Mouse (Mus musculus): ENCODE results near the gene Unc5b. TPM values are rescaled to one million over a fixed set of nuclear protein-coding genes. Genes with fewer than 3 reads are reported as not detected.

Gene Unc5b
- polyA plus RNA-seq, 1 experiment from 2014 or later: 2.3 TPM

DNA sequence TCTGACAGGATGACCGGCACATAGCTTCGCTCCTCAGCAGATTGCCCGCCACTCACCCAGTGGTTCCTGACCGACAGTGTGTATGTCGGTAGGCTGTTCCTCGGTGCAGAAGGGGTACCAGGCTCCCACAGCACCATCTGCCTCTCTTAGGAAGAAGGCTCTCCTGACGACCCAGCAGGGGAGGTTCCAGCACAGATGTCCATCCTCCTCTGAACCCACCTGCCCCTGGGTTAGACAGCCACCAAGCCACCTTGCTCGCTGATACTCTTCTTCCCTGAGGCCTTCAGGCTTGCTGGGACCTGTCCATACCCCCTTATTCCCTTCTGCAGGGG is 25.2 kb downstream of the Unc5b start:
- Histone ChIP-seq H3K4me3 (ENCODE audit: low read depth, low read length) (no peak overlapping the region), H3K9ac (ENCODE audit: low read depth, low read length) (no peak overlapping the region), H3K27ac (ENCODE audit: low read depth, low read length) (no peak overlapping the region), H3K4me2 (replicated peaks; ENCODE audit: low read depth, low read length) (no peak overlapping the region), H3K9me3 (ENCODE audit: control insufficient read depth, low read length) (no peaks in the 10 kb centered on the region), H3K27me3 (ENCODE audit: control insufficient read depth, insufficient read depth, low read length) (no peaks in the 10 kb centered on the region), H3K4me1 (replicated peaks; ENCODE audit: control insufficient read depth, insufficient read depth, low read length) (peaks cover 4% of the 10 kb centered on the region; the same call in 1 of the 2 replicates), H3K36me3 (ENCODE audit: control insufficient read depth, insufficient read depth, low read length) (no peaks in the 10 kb centered on the region)
- DNase-seq (ENCODE audit: low spot score): no peak
- WGBS: 70% methylated on average over 8 of the region's 8 CpGs
- ATAC-seq (ENCODE audit: low FRiP score): no peak

- Histone ChIP-seq H3K4me2 (replicated peaks; ENCODE audit: low read depth, low read length) (no peak overlapping the region), H3K27me3 (ENCODE audit: control insufficient read depth, insufficient read depth, low read length) (no peaks in the 10 kb centered on the region), H3K4me3 (ENCODE audit: low read depth, low read length) (no peak overlapping the region), H3K9ac (ENCODE audit: low read depth, low read length) (no peak overlapping the region), H3K9me3 (ENCODE audit: control insufficient read depth, low read length) (no peaks in the 10 kb centered on the region), H3K27ac (ENCODE audit: low read depth, low read length) (no peak overlapping the region), H3K36me3 (ENCODE audit: control insufficient read depth, insufficient read depth, low read length) (no peaks in the 10 kb centered on the region), H3K4me1 (replicated peaks; ENCODE audit: control insufficient read depth, insufficient read depth, low read length) (peaks cover 5% of the 10 kb centered on the region; the same call in 1 of the 2 replicates)
- ATAC-seq (ENCODE audit: low FRiP score) (no peak), DNase-seq (ENCODE audit: low spot score) (no peak)
- WGBS: 80% methylated on average over 21 of the region's 21 CpGs
Measured at GRCm38 (mm10) chr10:60805436-60806206, 25.8 kb downstream of the Unc5b start.

DNA sequence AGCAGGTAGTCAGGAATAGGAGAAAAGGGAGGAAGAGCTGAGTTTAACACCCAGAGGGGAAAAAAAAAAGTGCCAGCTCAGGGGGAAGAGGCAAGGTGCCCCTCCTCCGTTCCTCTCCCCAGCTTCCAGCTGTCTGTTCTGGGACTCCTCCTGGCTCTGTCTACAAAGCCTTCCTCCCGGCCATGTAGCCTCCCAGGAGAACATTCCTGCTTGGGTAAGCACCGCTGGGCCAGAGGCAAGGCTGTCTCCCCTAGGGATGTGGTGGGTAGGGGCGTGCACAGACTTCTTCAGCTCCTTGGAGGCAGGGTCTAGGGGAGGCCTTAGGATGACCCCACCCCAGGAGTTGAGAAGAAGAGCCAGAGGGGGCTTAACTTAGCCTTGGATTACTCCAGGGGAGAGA is 26.5 kb downstream of the Unc5b start:
- H3K36me3 ChIP-seq (ENCODE audit: control insufficient read depth, insufficient read depth, low read length): no peaks in the 10 kb centered on the region
- H3K9ac ChIP-seq (ENCODE audit: low read depth, low read length): no peak overlapping the region
- H3K27ac ChIP-seq (ENCODE audit: low read depth, low read length): no peak overlapping the region
- H3K9me3 ChIP-seq (ENCODE audit: control insufficient read depth, low read length): no peaks in the 10 kb centered on the region
- ATAC-seq (ENCODE audit: low FRiP score) (no peak), DNase-seq (ENCODE audit: low spot score) (no peak)
- no peak overlapping the region for H3K4me3 ChIP-seq (ENCODE audit: low read depth, low read length)
- peaks cover 6% of the 10 kb centered on the region; the same call in 1 of the 2 replicates for H3K4me1 ChIP-seq (replicated peaks; ENCODE audit: control insufficient read depth, insufficient read depth, low read length)
- no peak overlapping the region for H3K4me2 ChIP-seq (replicated peaks; ENCODE audit: low read depth, low read length)
- 31% methylated on average over 4 of the region's 4 CpGs for WGBS
- H3K27me3 ChIP-seq (ENCODE audit: control insufficient read depth, insufficient read depth, low read length): no peaks in the 10 kb centered on the region; the same call in 1 of the 2 replicates

DNA sequence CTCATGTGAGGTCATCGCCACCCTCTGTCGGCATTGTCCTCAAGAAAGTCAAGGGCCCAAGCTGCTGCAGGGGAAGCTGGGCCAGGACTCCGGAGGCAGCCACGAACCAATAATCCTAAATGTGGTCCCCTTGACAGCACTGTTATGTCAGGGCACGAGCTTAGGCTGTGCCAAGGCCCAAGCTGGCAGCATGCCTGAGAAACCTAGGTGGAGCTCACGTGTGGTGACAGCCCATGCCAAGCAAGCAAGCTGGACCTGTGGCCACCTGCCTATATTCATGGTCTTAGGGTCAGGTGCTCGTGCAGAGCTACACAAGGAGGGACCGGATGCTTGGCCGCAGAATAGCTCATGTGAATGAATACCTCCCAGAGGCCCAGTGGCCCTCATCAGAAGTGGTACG is 27.4 kb downstream of the Unc5b start:
- Histone ChIP-seq H3K36me3 (ENCODE audit: control insufficient read depth, insufficient read depth, low read length) (no peaks in the 10 kb centered on the region), H3K4me2 (replicated peaks; ENCODE audit: low read depth, low read length) (no peak overlapping the region), H3K9ac (ENCODE audit: low read depth, low read length) (no peak overlapping the region), H3K27me3 (ENCODE audit: control insufficient read depth, insufficient read depth, low read length) (peaks cover 1% of the 10 kb centered on the region; the same call in 1 of the 2 replicates), H3K4me1 (replicated peaks; ENCODE audit: control insufficient read depth, insufficient read depth, low read length) (peaks cover 6% of the 10 kb centered on the region; the same call in 1 of the 2 replicates), H3K9me3 (ENCODE audit: control insufficient read depth, low read length) (no peaks in the 10 kb centered on the region), H3K27ac (ENCODE audit: low read depth, low read length) (no peak overlapping the region), H3K4me3 (ENCODE audit: low read depth, low read length) (no peak overlapping the region)
- no peak for ATAC-seq (ENCODE audit: low FRiP score)
- 90% methylated on average over 10 of the region's 10 CpGs for WGBS
- no peak for DNase-seq (ENCODE audit: low spot score)

- ATAC-seq (ENCODE audit: low FRiP score) (no peak), DNase-seq (ENCODE audit: low spot score) (no peak)
- no peak overlapping the region for H3K27ac ChIP-seq (ENCODE audit: low read depth, low read length)
- peaks cover 2% of the 10 kb centered on the region; the same call in 1 of the 2 replicates for H3K27me3 ChIP-seq (ENCODE audit: control insufficient read depth, insufficient read depth, low read length)
- no peak overlapping the region for H3K4me2 ChIP-seq (replicated peaks; ENCODE audit: low read depth, low read length)
- no peak overlapping the region for H3K4me3 ChIP-seq (ENCODE audit: low read depth, low read length)
- 69% methylated on average over 12 of the region's 12 CpGs for WGBS
- no peak overlapping the region for H3K9ac ChIP-seq (ENCODE audit: low read depth, low read length)
- peaks cover 6% of the 10 kb centered on the region; the same call in 1 of the 2 replicates for H3K4me1 ChIP-seq (replicated peaks; ENCODE audit: control insufficient read depth, insufficient read depth, low read length)
- no peaks in the 10 kb centered on the region for H3K9me3 ChIP-seq (ENCODE audit: control insufficient read depth, low read length)
- no peaks in the 10 kb centered on the region for H3K36me3 ChIP-seq (ENCODE audit: control insufficient read depth, insufficient read depth, low read length)
Measured at GRCm38 (mm10) chr10:60801898-60802412, 29.4 kb downstream of the Unc5b start.

- DNase-seq (ENCODE audit: low spot score) (no peak), ATAC-seq (ENCODE audit: low FRiP score) (no peak)
- peaks cover 6% of the 10 kb centered on the region; the same call in 1 of the 2 replicates for H3K4me1 ChIP-seq (replicated peaks; ENCODE audit: control insufficient read depth, insufficient read depth, low read length)
- H3K4me2 ChIP-seq (replicated peaks; ENCODE audit: low read depth, low read length): no peak overlapping the region
- H3K9me3 ChIP-seq (ENCODE audit: control insufficient read depth, low read length): no peaks in the 10 kb centered on the region
- H3K9ac ChIP-seq (ENCODE audit: low read depth, low read length): no peak overlapping the region
- no peak overlapping the region for H3K4me3 ChIP-seq (ENCODE audit: low read depth, low read length)
- H3K36me3 ChIP-seq (ENCODE audit: control insufficient read depth, insufficient read depth, low read length): no peaks in the 10 kb centered on the region
- H3K27me3 ChIP-seq (ENCODE audit: control insufficient read depth, insufficient read depth, low read length): peaks cover 2% of the 10 kb centered on the region; the same call in 1 of the 2 replicates
- no peak overlapping the region for H3K27ac ChIP-seq (ENCODE audit: low read depth, low read length)
- WGBS: 44% methylated on average over 11 of the region's 11 CpGs
Measured at GRCm38 (mm10) chr10:60801168-60801897, 30.0 kb downstream of the Unc5b start.

GRCm38 (mm10) chr10:60800295-60801167 is 30.9 kb downstream of the Unc5b start:
- Histone ChIP-seq H3K9me3 (ENCODE audit: control insufficient read depth, low read length) (no peaks in the 10 kb centered on the region), H3K9ac (ENCODE audit: low read depth, low read length) (no peak overlapping the region)

More at GRCm38 (mm10) chr10:60800295-60801167, 30.9 kb downstream of the Unc5b start:
- ATAC-seq (ENCODE audit: low FRiP score) (no peak), DNase-seq (ENCODE audit: low spot score) (no peak)
- Histone ChIP-seq H3K4me1 (replicated peaks; ENCODE audit: control insufficient read depth, insufficient read depth, low read length) (peaks cover 2% of the 10 kb centered on the region; the same call in 1 of the 2 replicates), H3K4me2 (replicated peaks; ENCODE audit: low read depth, low read length) (no peak overlapping the region), H3K4me3 (ENCODE audit: low read depth, low read length) (no peak overlapping the region), H3K27ac (ENCODE audit: low read depth, low read length) (no peak overlapping the region), H3K27me3 (ENCODE audit: control insufficient read depth, insufficient read depth, low read length) (peaks cover 2% of the 10 kb centered on the region; the same call in 1 of the 2 replicates), H3K36me3 (ENCODE audit: control insufficient read depth, insufficient read depth, low read length) (no peaks in the 10 kb centered on the region)
- 18% methylated on average over 19 of the region's 19 CpGs for WGBS

All from hindbrain, embryonic 11.5 days (tissue).